Mouse (Mus musculus): ENCODE data around the gene Slc4a1. TPM values are rescaled to one million over a fixed set of nuclear protein-coding genes. Genes with fewer than 3 reads are reported as not detected.
"Not testable (repeated sequence)": the region's sequence is repeated elsewhere in the genome, so short reads cannot be mapped to it uniquely, and the experiment has no call there.

Gene Slc4a1
- polyA plus RNA-seq, 1 experiment from 2014 or later: 6.8 TPM

DNA sequence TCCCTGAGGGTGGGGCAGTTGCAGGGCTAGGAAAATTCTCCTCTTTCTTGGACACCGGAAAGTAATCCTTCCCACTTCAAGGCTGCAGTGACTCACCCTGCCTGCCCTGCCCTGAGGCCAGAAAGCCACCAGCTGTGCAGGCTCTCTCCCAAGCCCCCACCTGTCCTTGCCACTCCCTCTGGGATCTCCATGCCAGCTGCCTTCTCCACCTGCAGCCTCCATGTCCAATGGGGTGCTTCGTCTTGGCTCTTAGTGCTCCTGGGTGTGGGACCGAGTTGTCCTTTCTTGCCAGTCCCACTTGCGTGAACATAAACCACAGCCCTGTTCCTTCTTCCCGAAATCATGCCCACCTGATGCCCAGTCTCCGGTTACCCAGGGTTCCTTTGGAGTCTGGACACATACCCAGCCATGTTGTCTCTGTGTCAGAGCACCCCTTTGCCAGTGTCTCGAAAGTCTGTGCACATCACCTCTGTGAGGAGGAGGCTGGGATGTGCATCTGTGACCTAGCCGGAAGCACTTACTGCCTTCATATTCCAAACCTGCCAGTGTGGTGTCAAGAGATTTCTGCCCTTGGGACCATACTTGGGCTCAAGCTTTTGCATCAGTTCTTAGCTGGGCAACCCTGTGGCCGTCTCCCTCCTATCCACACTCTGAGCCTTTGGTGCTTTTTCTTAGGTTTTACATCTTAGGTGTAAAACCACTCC lies 28.6 kb upstream of the Slc4a1 start:
- WGBS: 69% methylated on average over 9 of the region's 9 CpGs
- H3K9me3 ChIP-seq (ENCODE audit: control insufficient read depth, low read length): no peaks in the 10 kb centered on the region
- no peak for ATAC-seq (ENCODE audit: low read depth)
- H3K27me3 ChIP-seq (replicated peaks; ENCODE audit: control insufficient read depth, insufficient read depth, low read length): peaks cover 26% of the 10 kb centered on the region
- H3K4me1 ChIP-seq (ENCODE audit: control insufficient read depth, insufficient read depth, low read length): peaks cover 15% of the 10 kb centered on the region
- no peaks in the 10 kb centered on the region for H3K36me3 ChIP-seq (ENCODE audit: control insufficient read depth, insufficient read depth, low read length)
- no peak overlapping the region for H3K27ac ChIP-seq (replicated peaks; ENCODE audit: low read depth, low read length)
- no peak overlapping the region for H3K9ac ChIP-seq (ENCODE audit: low read depth, low read length)
- H3K4me2 ChIP-seq (ENCODE audit: low read depth, low read length): peak overlapping the region; percentile 82
- DNase-seq (ENCODE audit: low spot score): no peak
- H3K4me3 ChIP-seq (ENCODE audit: low read depth, low read length): peak overlapping the region; percentile 44; the same call in 1 of the 2 replicates

DNA sequence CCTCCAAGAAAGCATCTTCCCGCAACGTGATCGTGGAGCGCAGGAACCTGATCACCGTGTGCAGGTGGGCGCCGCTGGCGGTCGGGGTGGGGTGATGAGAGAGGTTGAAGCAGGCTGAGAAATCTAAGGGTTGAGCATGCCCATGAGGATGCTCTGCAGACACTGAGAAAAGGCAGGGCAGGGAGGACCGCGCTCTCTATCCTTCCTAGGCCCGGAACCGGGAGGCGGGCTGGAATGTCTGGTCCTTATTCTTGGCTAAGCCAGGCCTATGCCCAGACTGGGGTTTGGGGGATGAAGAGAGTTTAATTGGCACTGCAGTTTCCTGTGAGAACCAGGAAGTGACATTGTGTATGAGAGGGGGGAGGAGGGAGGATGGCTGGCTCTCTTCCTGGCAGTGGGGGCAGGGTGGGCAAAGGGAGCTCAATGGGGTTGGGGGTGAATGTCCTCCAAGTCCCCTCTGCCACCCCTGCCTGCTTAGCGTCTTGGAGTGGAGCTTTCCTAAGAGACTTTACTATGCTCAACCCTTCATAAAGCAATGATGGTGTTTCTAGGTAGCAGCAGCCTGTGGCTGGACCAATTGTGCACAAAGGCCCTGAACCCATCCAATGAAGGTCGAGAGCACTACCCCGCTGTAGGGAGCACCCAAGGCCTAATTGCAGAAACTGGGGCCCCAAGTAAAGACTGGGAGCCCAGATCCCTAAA lies 27.9 kb upstream of the Slc4a1 start:
- H3K36me3 ChIP-seq (ENCODE audit: control insufficient read depth, insufficient read depth, low read length): no peaks in the 10 kb centered on the region
- H3K4me2 ChIP-seq (ENCODE audit: low read depth, low read length): peak overlapping the region; percentile 82
- peak overlapping the region; percentile 53 for H3K9ac ChIP-seq (ENCODE audit: low read depth, low read length)
- peaks cover 19% of the 10 kb centered on the region for H3K27me3 ChIP-seq (replicated peaks; ENCODE audit: control insufficient read depth, insufficient read depth, low read length)
- no peaks in the 10 kb centered on the region for H3K9me3 ChIP-seq (ENCODE audit: control insufficient read depth, low read length)
- 10% methylated on average over 17 of the region's 17 CpGs for WGBS
- peaks cover 11% of the 10 kb centered on the region for H3K4me1 ChIP-seq (ENCODE audit: control insufficient read depth, insufficient read depth, low read length)
- no peak for DNase-seq (ENCODE audit: low spot score)
- peak overlapping the region; percentile 44 for H3K4me3 ChIP-seq (ENCODE audit: low read depth, low read length)
- peak; percentile 14; the same call in 1 of the 2 replicates for ATAC-seq (ENCODE audit: low read depth)
- H3K27ac ChIP-seq (replicated peaks; ENCODE audit: low read depth, low read length): 0 out of 2 replicates have a peak overlapping the region, but pooled peaks have one; percentile 24

DNA sequence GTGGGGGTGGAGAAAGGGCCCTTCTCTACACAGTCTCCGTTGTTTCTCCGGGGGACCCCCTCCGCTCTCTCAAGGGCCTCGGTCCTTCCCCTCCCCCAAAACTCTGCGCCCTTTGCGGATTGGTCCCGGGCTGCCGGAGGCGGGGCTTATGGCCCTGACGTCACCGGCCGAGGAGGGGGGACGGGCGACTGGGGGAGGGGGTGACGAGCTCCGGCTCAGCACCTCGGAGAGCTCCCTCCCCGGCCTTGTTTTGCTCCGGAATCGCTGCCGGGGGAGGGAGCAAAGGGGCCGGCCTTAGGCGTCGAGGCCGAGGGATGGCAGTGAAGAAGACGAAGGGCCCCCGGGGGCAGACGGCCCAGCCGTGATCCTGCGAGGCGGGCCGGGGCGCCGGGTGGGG lies 27.2 kb upstream of the Slc4a1 start, which contains the start of gene Rundc3a:
TSS of gene Rundc3a (plus strand) at position 166 of the 397 bp plus-strand sequence.
- DNase-seq (ENCODE audit: low spot score) (peak; percentile 90), ATAC-seq (ENCODE audit: low read depth) (peak; percentile 85)
- Histone ChIP-seq H3K36me3 (ENCODE audit: control insufficient read depth, insufficient read depth, low read length) (no peaks in the 10 kb centered on the region), H3K4me2 (ENCODE audit: low read depth, low read length) (peak within 1 kb of the TSS; percentile 82), H3K4me1 (ENCODE audit: control insufficient read depth, insufficient read depth, low read length) (peaks cover 11% of the 10 kb centered on the region), H3K27me3 (replicated peaks; ENCODE audit: control insufficient read depth, insufficient read depth, low read length) (peaks cover 13% of the 10 kb centered on the region), H3K4me3 (ENCODE audit: low read depth, low read length) (peak within 1 kb of the TSS; percentile 44), H3K9ac (ENCODE audit: low read depth, low read length) (peak within 1 kb of the TSS; percentile 53), H3K9me3 (ENCODE audit: control insufficient read depth, low read length) (no peaks in the 10 kb centered on the region), H3K27ac (replicated peaks; ENCODE audit: low read depth, low read length) (0 out of 2 replicates have a peak within 1 kb of the TSS, but pooled peaks have one; percentile 24)
- under 1% methylated on average over 25 of the region's 34 CpGs for WGBS

GRCm38 (mm10) chr11:102392441-102393237 lies 26.6 kb upstream of the Slc4a1 start:
- ATAC-seq (ENCODE audit: low read depth) (peak; percentile 30), DNase-seq (ENCODE audit: low spot score) (no peak)
- H3K36me3 ChIP-seq (ENCODE audit: control insufficient read depth, insufficient read depth, low read length): no peaks in the 10 kb centered on the region
- peak overlapping the region; percentile 44 for H3K4me3 ChIP-seq (ENCODE audit: low read depth, low read length)
- H3K27me3 ChIP-seq (replicated peaks; ENCODE audit: control insufficient read depth, insufficient read depth, low read length): peaks cover 10% of the 10 kb centered on the region; the same call in 1 of the 2 replicates
- no peak overlapping the region for H3K27ac ChIP-seq (replicated peaks; ENCODE audit: low read depth, low read length)
- no peaks in the 10 kb centered on the region for H3K9me3 ChIP-seq (ENCODE audit: control insufficient read depth, low read length)
- peak overlapping the region; percentile 10; the same call in 1 of the 2 replicates for H3K9ac ChIP-seq (ENCODE audit: low read depth, low read length)
- H3K4me1 ChIP-seq (ENCODE audit: control insufficient read depth, insufficient read depth, low read length): peaks cover 11% of the 10 kb centered on the region
- peak overlapping the region; percentile 82 for H3K4me2 ChIP-seq (ENCODE audit: low read depth, low read length)
- WGBS: 18% methylated on average over 15 of the region's 15 CpGs

GRCm38 (mm10) chr11:102389436-102389835 lies 23.4 kb upstream of the Slc4a1 start:
- H3K27ac ChIP-seq (replicated peaks; ENCODE audit: low read depth, low read length); H3K27me3 ChIP-seq (replicated peaks; ENCODE audit: control insufficient read depth, insufficient read depth, low read length); H3K4me2 ChIP-seq (ENCODE audit: low read depth, low read length); H3K36me3 ChIP-seq (ENCODE audit: control insufficient read depth, insufficient read depth, low read length); H3K9me3 ChIP-seq (ENCODE audit: control insufficient read depth, low read length); DNase-seq (ENCODE audit: low spot score); H3K9ac ChIP-seq (ENCODE audit: low read depth, low read length); H3K4me3 ChIP-seq (ENCODE audit: low read depth, low read length); ATAC-seq (ENCODE audit: low read depth): not testable (repeated sequence)
- 91% methylated on average over 4 of the region's 5 CpGs for WGBS
- H3K4me1 ChIP-seq (ENCODE audit: control insufficient read depth, insufficient read depth, low read length): peaks cover 11% of the 10 kb centered on the region

GRCm38 (mm10) chr11:102386121-102386520 lies 20.1 kb upstream of the Slc4a1 start:
- DNase-seq (ENCODE audit: low spot score) (no peak), ATAC-seq (ENCODE audit: low read depth) (no peak)
- Histone ChIP-seq H3K4me1 (ENCODE audit: control insufficient read depth, insufficient read depth, low read length) (no peaks in the 10 kb centered on the region), H3K9me3 (ENCODE audit: control insufficient read depth, low read length) (no peaks in the 10 kb centered on the region), H3K9ac (ENCODE audit: low read depth, low read length) (no peak overlapping the region), H3K27ac (replicated peaks; ENCODE audit: low read depth, low read length) (no peak overlapping the region), H3K27me3 (replicated peaks; ENCODE audit: control insufficient read depth, insufficient read depth, low read length) (no peaks in the 10 kb centered on the region), H3K4me3 (ENCODE audit: low read depth, low read length) (no peak overlapping the region), H3K4me2 (ENCODE audit: low read depth, low read length) (no peak overlapping the region), H3K36me3 (ENCODE audit: control insufficient read depth, insufficient read depth, low read length) (no peaks in the 10 kb centered on the region)
- WGBS: 54% methylated on average over 5 of the region's 5 CpGs

DNA sequence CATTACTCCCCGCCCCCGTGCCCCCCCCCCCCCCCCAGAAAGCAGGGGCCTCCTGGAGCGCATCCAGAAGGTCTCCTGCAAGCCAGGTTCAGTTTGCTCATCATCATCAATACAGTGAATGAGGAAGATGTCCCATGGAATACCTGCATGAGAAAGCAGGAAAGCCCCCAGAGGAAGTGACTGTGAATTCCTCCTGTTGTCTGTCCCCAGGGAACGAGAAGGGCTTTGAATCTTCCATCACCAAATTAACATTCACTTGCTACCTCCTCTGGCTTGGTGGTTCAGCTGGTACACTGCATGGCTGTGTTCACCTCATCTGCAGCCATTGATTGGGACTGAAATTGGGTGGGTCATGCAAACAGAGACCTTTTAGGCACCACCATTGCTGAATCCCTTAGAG lies 19.1 kb upstream of the Slc4a1 start:
- 59% methylated on average over 3 of the region's 4 CpGs for WGBS
- no peak overlapping the region for H3K27ac ChIP-seq (replicated peaks; ENCODE audit: low read depth, low read length)
- no peak for DNase-seq (ENCODE audit: low spot score)
- H3K4me1 ChIP-seq (ENCODE audit: control insufficient read depth, insufficient read depth, low read length): no peaks in the 10 kb centered on the region
- H3K9ac ChIP-seq (ENCODE audit: low read depth, low read length): no peak overlapping the region
- H3K4me2 ChIP-seq (ENCODE audit: low read depth, low read length): no peak overlapping the region
- ATAC-seq (ENCODE audit: low read depth): no peak
- H3K27me3 ChIP-seq (replicated peaks; ENCODE audit: control insufficient read depth, insufficient read depth, low read length): no peaks in the 10 kb centered on the region
- no peak overlapping the region for H3K4me3 ChIP-seq (ENCODE audit: low read depth, low read length)
- H3K9me3 ChIP-seq (ENCODE audit: control insufficient read depth, low read length): no peaks in the 10 kb centered on the region
- H3K36me3 ChIP-seq (ENCODE audit: control insufficient read depth, insufficient read depth, low read length): no peaks in the 10 kb centered on the region

GRCm38 (mm10) chr11:102384418-102384817 lies 18.4 kb upstream of the Slc4a1 start:
- WGBS: 76% methylated on average over 2 of the region's 2 CpGs
- H3K36me3 ChIP-seq (ENCODE audit: control insufficient read depth, insufficient read depth, low read length): no peaks in the 10 kb centered on the region
- H3K27me3 ChIP-seq (replicated peaks; ENCODE audit: control insufficient read depth, insufficient read depth, low read length): no peaks in the 10 kb centered on the region
- H3K4me2 ChIP-seq (ENCODE audit: low read depth, low read length): no peak overlapping the region
- no peaks in the 10 kb centered on the region for H3K9me3 ChIP-seq (ENCODE audit: control insufficient read depth, low read length)
- no peaks in the 10 kb centered on the region for H3K4me1 ChIP-seq (ENCODE audit: control insufficient read depth, insufficient read depth, low read length)
- DNase-seq (ENCODE audit: low spot score) (no peak), ATAC-seq (ENCODE audit: low read depth) (no peak)
- H3K9ac ChIP-seq (ENCODE audit: low read depth, low read length): no peak overlapping the region
- H3K4me3 ChIP-seq (ENCODE audit: low read depth, low read length): no peak overlapping the region
- H3K27ac ChIP-seq (replicated peaks; ENCODE audit: low read depth, low read length): no peak overlapping the region

Measured in embryonic facial prominence, embryonic 14.5 days (tissue).